Mouse (Mus musculus): ENCODE results near the gene Ypel2.

Ypel2 gene

DNA sequence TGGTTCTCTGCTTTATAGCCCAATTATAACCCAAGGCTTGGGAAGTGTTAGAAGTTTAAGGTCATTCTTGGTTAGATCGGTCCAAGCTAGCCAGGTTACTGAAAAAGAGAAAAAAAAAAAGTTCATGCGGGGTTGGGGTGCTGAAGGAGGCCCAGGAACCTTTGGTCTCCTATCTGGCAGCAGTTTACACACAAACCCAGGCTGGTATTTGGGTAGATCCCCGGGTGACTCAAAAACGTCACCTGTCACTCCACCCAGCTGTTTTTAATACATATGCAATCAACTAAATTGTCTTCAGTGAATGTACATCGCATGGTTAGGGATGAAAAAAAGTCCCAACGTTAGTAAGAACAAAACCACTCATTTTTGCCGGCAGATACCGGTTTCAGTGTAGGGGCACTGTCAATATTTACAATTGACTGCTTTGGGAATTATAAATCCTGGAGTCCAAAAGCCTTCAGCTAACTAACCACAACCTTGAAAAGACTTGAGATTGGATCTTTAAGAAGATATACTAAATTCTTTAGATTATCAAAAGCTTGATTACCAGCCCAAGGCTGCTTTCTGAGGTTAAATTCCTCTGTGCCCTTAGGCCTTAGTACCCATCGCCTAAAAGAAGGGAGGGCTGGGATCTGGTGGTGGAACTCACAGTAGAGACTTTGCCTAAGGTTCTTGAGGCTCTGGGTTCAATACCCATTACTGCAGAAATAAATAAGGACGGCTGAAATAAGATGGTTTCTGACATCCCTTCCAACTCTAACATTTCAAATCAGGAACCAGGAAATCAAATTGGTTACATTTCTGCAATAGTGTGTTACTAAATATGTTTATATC lies 1.5 kb upstream of the Ypel2 start:
- no peak for DNase-seq

DNA sequence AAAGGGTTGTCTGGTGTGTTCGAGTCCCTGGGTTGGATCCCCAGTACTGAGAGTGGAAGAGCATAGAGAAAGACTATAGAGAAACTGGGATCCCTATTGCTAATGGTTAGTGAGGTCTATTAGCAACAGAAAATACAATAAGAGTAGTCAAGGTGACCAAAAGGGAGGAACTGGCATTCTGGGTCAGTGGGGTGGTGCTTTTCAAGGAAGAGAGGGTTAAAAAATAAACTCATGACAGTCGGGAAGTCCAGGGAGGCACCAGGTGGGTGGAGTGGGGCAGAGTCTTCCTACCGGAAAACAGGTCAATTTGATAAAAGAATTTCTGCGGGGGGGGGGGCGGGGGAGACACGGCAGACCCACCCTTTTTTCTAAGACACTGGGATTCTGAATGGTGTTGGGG lies 823 bp upstream of the Ypel2 start:
- no peak for DNase-seq

DNA sequence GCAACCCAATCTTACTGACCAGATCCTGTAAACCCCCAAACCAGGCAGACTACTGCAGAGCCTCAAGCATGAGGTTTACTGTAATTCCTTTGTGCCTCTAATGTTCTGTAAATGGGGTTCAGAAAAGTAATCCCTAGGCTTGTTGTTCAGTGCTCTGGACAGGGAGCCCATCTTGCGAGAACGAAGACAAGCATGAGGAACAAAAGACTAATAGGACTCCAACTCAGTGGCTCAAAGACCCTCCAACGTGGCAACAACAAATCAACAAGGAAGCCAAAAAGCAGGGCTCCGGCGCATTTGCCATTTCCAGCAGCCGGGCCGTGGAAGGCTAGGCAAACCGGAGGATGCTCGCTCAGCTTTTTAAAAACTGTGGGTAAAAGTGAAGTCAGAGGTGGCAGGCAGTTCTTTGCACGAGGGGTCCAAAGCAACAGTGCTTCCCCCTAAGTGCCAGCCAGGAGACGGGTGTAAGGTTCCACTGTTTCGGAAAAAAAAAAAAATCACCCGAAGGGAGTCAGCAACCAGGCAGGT lies 982 bp downstream of the Ypel2 start:
- DNase-seq, result no peak

- no peak for DNase-seq
Measured at GRCm38 (mm10) chr11:86991241-86991640, 2.3 kb downstream of the Ypel2 start.

- DNase-seq, result peak; percentile 76
Measured at GRCm38 (mm10) chr11:86990309-86990708, 3.2 kb downstream of the Ypel2 start.

DNA sequence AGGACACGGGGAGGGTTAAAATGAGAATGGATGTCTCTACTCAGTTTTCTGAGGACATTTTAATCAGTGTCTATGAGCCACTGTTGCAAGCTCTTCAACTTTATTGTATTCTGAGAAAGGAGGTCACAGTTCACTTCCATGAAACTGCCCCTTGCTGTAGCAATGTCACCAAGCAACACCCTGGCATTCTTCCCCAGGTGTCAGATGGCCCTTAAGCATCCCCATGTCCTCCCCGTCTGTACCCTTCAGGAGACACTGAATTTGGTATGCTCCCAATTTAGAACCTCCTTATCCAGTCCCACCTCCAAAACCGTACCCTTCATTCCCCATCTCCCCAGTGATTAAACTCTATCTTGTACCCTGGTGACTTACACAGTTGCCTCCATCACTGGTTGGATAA lies 8.5 kb downstream of the Ypel2 start:
- no peak for DNase-seq

- peak; percentile 65 for DNase-seq
Measured at GRCm38 (mm10) chr11:86983056-86983455, 10.5 kb downstream of the Ypel2 start.

DNA sequence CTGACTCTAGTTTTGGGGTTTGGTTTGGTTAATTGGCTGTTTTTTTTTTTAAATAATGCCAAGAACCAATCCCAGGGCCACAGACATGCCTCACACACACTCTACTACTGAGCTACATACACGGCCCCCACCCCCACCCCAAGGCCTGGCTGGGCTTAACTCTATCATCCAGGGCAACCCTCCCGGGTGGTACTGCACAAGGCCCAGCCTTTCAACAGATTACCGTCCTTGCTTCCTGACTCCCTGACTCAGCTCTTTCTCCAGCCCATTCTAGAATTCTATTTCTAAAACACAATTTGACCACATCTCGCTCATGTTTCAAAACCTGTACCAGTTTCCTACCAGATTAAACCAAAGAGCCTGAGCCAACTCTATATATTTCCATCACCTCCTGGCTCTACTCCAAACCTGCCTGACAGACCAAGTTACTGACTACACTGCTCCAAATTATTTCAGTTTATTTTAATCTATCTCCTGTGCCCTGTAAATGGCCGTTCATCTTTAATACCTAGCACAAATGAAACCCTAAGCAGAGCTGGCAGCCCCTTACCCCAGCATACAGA lies 12.2 kb downstream of the Ypel2 start:
- DNase-seq, result no peak

GRCm38 (mm10) chr11:86980526-86980925 lies 13.0 kb downstream of the Ypel2 start:
- DNase-seq, result no peak

GRCm38 (mm10) chr11:86979799-86980198 lies 13.7 kb downstream of the Ypel2 start:
- no peak for DNase-seq

DNA sequence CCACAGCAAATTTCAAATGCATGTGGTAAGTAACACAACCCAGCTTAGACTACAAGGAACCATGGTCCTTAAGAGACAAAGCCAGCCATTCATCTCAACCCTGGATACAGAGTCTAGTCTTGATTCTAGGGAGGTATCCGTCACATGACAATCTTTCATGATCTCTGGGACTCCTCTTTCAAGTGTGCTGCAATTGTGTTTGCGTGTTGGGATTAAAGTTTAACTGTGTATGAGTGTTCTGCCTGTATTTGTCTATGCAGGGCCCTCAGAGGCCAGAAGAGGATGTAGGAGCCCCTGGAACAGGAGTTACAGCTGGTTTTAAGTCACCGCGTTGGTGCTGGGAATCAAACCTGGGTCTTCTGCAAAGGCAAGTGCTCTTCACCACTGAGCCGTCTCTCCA lies 16.3 kb downstream of the Ypel2 start:
- no peak for DNase-seq

DNA sequence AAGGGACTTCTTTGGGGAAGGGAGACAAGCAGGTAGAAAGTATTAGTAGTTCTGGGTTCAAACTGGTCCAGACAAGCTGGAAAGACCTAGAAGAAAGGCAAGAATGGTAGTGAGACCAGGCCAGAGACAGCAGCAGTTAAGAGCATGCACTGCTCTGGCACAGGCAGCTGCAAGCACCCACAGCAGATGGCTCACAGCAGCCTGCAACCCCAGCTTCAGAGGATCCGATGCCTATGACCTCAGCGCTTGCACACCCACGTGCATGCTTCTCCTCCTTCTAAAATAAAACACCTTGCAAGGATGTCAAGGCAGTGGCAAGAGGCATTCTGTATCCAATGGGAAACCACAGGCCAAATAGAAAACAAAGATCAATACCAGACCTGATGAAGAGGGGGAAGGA lies 19.1 kb downstream of the Ypel2 start:
- DNase-seq, result no peak

GRCm38 (mm10) chr11:86973255-86973654 lies 20.3 kb downstream of the Ypel2 start:
- no peak for DNase-seq

- DNase-seq, result no peak
Measured at GRCm38 (mm10) chr11:86971057-86971753, 22.3 kb downstream of the Ypel2 start.

GRCm38 (mm10) chr11:86969041-86969821 lies 24.3 kb downstream of the Ypel2 start:
- peak; percentile 55 for DNase-seq

DNA sequence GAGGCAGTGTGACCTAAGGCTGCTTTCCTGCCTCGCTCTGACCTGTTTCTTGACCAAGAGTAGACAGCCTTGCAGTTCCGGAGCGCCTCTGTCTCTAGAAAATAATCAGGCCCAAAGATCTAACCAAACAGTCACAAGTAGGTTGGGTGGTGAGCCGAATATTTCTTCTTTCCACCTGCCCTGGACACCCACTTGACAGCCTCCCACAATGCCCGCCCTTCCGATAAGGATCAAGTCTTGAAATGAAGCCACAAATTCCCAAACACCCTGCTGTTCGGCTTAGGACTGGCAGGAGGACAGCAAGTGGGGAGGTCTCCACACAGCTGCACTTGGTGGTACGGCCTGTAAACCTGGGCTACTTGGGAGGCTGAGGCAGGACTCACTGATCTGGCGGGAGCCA lies 26.0 kb downstream of the Ypel2 start:
- DNase-seq, result no peak

DNA sequence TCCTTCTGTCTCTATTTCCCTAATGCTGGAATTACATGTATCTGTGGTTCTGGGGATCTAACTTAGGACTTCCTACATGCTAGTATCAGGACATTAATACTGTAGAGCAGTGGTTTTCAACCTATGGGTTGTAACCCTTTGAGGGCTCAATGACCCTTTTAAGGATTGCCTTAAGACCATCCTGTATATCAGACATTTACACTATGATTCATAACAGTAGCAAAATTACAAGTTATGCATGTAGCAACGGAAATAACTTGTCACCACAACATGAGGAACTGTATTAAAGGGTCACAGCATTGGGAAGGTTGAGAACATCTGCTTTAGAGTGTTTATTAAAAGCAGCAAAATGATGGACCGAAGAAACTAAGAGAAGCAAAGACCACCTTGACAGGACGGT lies 26.8 kb downstream of the Ypel2 start:
- DNase-seq, result no peak

- no peak for DNase-seq
Measured at GRCm38 (mm10) chr11:86965079-86965478, 28.4 kb downstream of the Ypel2 start.

- no peak for DNase-seq
Measured at GRCm38 (mm10) chr11:86963698-86964097, 29.8 kb downstream of the Ypel2 start.

DNA sequence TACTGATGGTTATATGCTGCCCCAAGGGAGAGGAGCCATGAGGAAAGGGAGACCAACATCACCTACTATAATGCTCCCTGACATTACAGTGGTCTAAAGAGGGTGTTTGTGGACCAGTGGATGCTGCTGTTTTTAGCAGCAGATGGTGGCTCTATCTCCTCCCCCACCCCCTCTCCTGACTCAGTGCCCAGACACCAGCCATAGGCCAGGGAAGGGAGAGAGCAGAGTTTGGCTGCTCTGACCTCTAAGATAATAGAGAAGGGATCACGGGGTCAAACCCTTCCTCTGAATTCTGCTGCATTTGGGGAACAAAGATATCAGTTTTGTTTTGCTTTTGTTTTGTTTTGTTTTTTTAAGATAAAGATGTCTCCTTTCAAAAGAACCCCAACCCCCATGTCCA lies 30.5 kb downstream of the Ypel2 start:
- no peak for DNase-seq

- DNase-seq, result no peak
Measured at GRCm38 (mm10) chr11:86962362-86962761, 31.1 kb downstream of the Ypel2 start.

- peak; percentile 89 for DNase-seq
Measured at GRCm38 (mm10) chr11:86961510-86962303, 31.8 kb downstream of the Ypel2 start.

Measured in retina, postnatal 1 day (tissue).